Mouse (Mus musculus): ENCODE results near the gene Wdr49. TPM values are rescaled to one million over a fixed set of nuclear protein-coding genes. Genes with fewer than 3 reads are reported as not detected.
"Not testable (repeated sequence)": the region's sequence is repeated elsewhere in the genome, so short reads cannot be mapped to it uniquely, and the experiment has no call there.

Wdr49 gene
- polyA plus RNA-seq, 1 experiment from 2014 or later = not detected

DNA sequence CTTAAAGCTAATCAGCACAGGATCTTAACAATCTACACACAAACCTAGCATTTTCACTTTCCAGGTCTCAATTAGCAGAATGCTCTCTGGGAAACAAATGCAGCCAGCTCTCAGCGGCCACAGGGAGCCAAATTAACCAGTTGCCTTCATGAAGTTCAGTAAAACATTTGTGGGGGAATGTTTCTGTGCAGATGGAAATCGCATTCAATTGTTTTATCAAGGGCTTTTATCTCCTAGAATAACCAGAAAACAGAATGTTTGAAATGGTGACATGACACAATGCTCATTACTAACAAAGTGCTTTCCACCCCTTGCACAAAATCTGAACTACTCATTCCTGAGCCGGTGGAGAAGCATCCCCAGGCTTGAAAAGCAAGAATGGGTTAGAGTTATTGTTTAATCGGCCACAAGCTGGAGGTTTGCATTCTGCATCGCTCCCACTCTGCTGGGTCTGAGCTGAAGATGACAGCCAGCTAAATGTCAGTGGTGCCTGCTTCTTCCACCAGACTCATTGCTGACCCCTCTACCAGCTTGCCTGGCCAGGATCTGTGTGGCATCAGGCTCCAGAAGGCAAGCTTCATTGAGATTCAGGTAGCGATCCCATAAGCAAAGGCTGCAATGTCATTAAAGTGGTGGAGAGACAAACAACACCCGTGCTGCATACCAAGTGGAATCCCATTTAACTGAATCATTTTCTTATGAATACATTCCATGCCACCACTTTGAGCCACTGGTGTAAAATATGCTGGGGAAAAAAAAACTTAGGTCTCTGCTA lies 86.6 kb downstream of the Wdr49 start:
- no peak overlapping the region for H3K4me2 ChIP-seq (replicated peaks)
- H3K9ac ChIP-seq (replicated peaks) = no peak overlapping the region
- H3K4me1 ChIP-seq = peaks cover 9% of the 10 kb centered on the region; the same call in 1 of the 2 replicates
- peak overlapping the region; percentile 64; the same call in 1 of the 2 replicates for H3K27ac ChIP-seq (replicated peaks)
- no peaks in the 10 kb centered on the region for H3K9me3 ChIP-seq
- no peaks in the 10 kb centered on the region for H3K36me3 ChIP-seq
- peak; percentile 79 for ATAC-seq (ENCODE audit: low FRiP score, low read depth)
- WGBS = 59% methylated on average over 7 of the region's 7 CpGs
- H3K27me3 ChIP-seq = no peaks in the 10 kb centered on the region
- H3K4me3 ChIP-seq = no peak overlapping the region

DNA sequence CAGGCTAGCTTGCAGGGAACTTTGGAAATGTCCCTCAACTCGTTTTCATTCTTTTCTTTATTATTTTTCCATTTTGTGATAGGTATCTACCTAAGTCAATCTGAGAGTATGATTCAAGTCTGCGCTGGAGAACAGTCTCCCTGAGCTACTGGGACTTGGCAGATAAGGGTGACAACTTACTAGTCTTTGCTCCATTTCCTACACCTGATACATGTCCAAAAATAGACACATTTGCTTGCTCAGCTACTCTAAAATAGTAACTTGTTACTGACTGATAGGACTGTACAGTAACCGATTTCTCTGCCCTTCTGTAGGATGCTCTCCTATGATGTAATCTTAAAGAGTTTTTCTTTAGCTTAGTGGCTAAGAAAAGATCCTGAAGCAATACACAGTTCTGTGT lies 87.5 kb downstream of the Wdr49 start:
- WGBS = 77% methylated on average over 3 of the region's 3 CpGs
- Histone ChIP-seq H3K4me2 (replicated peaks) (no peak overlapping the region), H3K4me1 (peaks cover 9% of the 10 kb centered on the region; the same call in 1 of the 2 replicates), H3K27me3 (no peaks in the 10 kb centered on the region), H3K4me3 (no peak overlapping the region), H3K36me3 (no peaks in the 10 kb centered on the region), H3K27ac (replicated peaks) (no peak overlapping the region; the same call in 1 of the 2 replicates), H3K9me3 (no peaks in the 10 kb centered on the region), H3K9ac (replicated peaks) (no peak overlapping the region)
- ATAC-seq (ENCODE audit: low FRiP score, low read depth) = no peak

DNA sequence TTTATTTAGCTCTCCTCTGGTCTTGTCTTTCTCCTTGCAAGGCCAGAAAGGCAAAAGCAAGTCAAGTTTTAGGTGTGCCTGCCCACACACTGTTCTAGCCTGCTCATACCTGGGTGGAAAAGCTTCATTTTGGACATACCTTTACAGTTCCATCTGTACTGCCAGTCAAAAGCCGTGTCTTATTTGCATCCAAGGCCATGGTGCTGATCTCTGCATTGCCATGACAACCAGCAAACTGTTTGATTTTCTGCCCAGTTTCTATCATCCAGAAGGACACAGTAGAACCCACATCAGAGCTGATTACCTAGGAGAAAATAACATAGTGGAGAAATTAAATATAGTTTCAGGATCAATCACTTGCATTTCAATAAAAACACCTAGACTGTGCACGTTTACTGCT lies 100.2 kb downstream of the Wdr49 start:
- no peaks in the 10 kb centered on the region for H3K9me3 ChIP-seq
- no peak overlapping the region for H3K27ac ChIP-seq (replicated peaks)
- no peaks in the 10 kb centered on the region for H3K27me3 ChIP-seq
- H3K4me3 ChIP-seq = no peak overlapping the region
- WGBS = 70% methylated on average over 2 of the region's 2 CpGs
- H3K4me1 ChIP-seq = peaks cover 2% of the 10 kb centered on the region; the same call in 1 of the 2 replicates
- no peak overlapping the region for H3K9ac ChIP-seq (replicated peaks)
- peak; percentile 65; the same call in 1 of the 2 replicates for ATAC-seq (ENCODE audit: low FRiP score, low read depth)
- no peaks in the 10 kb centered on the region for H3K36me3 ChIP-seq
- H3K4me2 ChIP-seq (replicated peaks) = no peak overlapping the region

DNA sequence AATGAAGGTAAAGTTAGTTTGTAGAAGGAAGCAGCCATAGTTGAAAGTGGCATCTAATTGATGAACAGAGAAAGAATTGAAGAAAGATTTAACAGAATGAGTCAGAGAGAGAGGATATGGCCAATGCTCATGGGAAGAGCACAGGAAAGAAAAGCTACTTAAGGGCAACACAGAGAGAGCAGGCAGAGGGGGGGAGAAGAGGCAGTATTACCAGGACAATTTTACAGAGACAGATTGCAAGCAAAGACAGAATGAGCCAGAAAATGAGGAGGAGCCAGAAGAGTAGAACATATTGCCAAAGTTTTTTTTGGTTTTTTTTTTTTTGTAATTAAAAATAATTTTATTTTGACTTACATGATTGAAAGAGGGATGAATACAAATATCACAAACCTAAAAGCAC lies 128.0 kb downstream of the Wdr49 start:
- H3K36me3 ChIP-seq = no peaks in the 10 kb centered on the region
- H3K4me1 ChIP-seq = no peaks in the 10 kb centered on the region
- no peak for ATAC-seq (ENCODE audit: low FRiP score, low read depth)
- no peak overlapping the region for H3K27ac ChIP-seq (replicated peaks)
- H3K4me3 ChIP-seq = no peak overlapping the region
- H3K9me3 ChIP-seq = no peaks in the 10 kb centered on the region
- no peak overlapping the region for H3K9ac ChIP-seq (replicated peaks)
- no peak overlapping the region for H3K4me2 ChIP-seq (replicated peaks)
- no peaks in the 10 kb centered on the region for H3K27me3 ChIP-seq

DNA sequence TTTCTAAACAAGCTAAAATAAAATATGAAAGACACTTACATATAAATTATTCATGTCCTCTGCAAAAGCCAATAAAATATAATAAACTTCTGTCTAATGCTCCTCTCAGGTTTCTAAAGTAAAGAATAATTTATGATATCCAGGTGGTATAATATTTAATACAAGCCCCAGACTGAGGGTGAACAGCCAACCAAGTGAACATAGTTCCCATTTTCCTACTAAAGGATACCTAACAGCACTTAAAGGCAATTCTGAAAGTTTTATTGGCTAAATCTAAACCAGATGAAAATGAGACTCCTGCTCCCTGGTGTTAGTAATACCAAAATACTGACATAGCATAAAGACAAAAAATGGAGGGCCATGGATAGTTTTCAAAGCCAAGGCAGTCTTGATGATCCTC lies 144.8 kb downstream of the Wdr49 start:
- Histone ChIP-seq H3K9me3 (no peaks in the 10 kb centered on the region), H3K4me3 (no peak overlapping the region), H3K4me1 (no peaks in the 10 kb centered on the region), H3K27me3 (no peaks in the 10 kb centered on the region), H3K4me2 (replicated peaks) (no peak overlapping the region), H3K9ac (replicated peaks) (no peak overlapping the region), H3K27ac (replicated peaks) (no peak overlapping the region), H3K36me3 (no peaks in the 10 kb centered on the region)
- no peak for ATAC-seq (ENCODE audit: low FRiP score, low read depth)

DNA sequence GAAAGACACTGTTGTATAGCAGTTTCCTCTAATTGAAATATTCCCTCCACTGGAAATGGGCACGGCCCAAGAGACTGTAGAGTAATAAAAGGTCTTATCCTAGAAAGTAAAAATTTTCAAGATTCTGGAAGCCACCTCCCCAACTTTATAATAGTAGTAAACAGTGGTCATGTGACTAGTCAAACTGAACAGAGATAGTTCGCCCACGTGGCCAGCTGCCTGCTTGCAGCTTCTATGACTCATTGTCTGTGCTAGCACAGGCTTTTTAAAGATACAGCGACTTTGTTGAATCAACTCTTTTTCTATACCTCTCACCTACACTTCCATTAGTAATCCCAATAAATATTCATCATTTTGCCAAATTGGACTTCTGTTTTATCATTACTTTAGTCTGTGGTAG lies 161.0 kb downstream of the Wdr49 start:
- no peaks in the 10 kb centered on the region for H3K4me1 ChIP-seq
- no peaks in the 10 kb centered on the region for H3K36me3 ChIP-seq
- 84% methylated on average over 4 of the region's 4 CpGs for WGBS
- no peak overlapping the region for H3K9ac ChIP-seq (replicated peaks)
- H3K27me3 ChIP-seq = no peaks in the 10 kb centered on the region
- no peak for ATAC-seq (ENCODE audit: low FRiP score, low read depth)
- H3K9me3 ChIP-seq = no peaks in the 10 kb centered on the region
- no peak overlapping the region for H3K4me2 ChIP-seq (replicated peaks)
- H3K4me3 ChIP-seq = no peak overlapping the region
- H3K27ac ChIP-seq (replicated peaks) = no peak overlapping the region

DNA sequence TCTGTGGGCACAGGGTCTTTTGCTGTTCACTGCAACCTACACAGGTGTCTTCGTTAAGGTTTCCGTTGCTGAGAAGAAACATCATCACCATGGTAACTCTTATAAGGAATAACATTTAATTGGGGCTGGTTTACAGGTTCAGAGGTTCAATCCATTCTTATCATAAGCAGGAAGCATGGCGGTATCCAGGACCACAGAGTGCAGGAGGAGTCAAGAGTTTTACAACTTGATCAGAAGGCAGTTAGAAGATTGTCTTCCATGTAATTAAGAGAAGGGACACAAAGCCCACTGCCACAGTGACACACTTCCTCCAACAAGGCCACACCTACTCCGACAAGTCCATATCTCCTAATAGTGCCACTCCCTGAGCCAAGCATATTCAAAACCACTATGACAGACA lies 173.1 kb downstream of the Wdr49 start:
- Histone ChIP-seq H3K4me1 (no peaks in the 10 kb centered on the region), H3K27me3 (no peaks in the 10 kb centered on the region), H3K27ac (replicated peaks) (no peak overlapping the region), H3K36me3 (no peaks in the 10 kb centered on the region), H3K9ac (replicated peaks) (no peak overlapping the region), H3K9me3 (no peaks in the 10 kb centered on the region), H3K4me2 (replicated peaks) (no peak overlapping the region), H3K4me3 (no peak overlapping the region)
- ATAC-seq (ENCODE audit: low FRiP score, low read depth) = no peak
- 90% methylated on average over 4 of the region's 4 CpGs for WGBS

DNA sequence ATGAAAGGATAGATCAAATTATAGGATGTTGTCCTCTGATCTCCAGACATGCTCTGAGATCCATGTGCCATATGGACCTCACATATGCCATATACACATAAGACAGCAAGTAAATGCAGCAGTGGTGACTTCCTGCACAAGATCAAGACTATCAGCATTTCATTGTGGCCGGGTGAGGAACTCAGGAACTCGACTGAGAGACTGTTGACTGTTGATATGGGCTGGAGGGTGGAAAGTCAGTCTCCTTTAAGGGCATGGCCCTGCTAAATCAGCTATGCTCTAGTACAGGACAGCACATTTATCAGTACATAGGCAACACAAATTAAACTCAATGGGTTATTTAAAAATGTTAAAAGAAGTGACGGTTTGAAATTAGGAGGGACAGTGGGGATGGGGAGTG lies 173.7 kb downstream of the Wdr49 start:
- ATAC-seq (ENCODE audit: low FRiP score, low read depth) = no peak
- no peaks in the 10 kb centered on the region for H3K9me3 ChIP-seq
- H3K27me3 ChIP-seq = no peaks in the 10 kb centered on the region
- no peak overlapping the region for H3K9ac ChIP-seq (replicated peaks)
- 90% methylated on average over 3 of the region's 3 CpGs for WGBS
- H3K27ac ChIP-seq (replicated peaks) = no peak overlapping the region
- H3K4me1 ChIP-seq = no peaks in the 10 kb centered on the region
- no peak overlapping the region for H3K4me3 ChIP-seq
- no peaks in the 10 kb centered on the region for H3K36me3 ChIP-seq
- no peak overlapping the region for H3K4me2 ChIP-seq (replicated peaks)

DNA sequence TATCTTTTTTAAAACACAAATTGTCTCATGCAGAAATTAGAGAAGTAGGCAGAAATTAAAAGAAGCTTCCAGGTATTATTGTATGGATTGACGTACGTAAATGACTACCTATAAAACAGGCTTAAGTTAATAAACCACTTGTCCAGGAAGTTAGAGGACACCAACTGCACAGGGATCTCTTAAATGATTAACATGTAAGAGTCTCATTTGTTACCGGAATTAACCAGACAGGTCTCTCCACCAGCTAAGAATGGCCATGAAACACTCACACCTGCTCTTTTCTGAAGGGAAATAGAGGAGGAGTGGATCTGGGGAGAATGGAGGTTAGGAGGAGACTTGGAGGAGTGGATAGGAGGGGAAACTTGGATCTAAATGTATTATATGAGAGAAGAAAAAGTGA lies 176.4 kb downstream of the Wdr49 start:
- Histone ChIP-seq H3K4me2 (replicated peaks) (no peak overlapping the region), H3K27ac (replicated peaks) (no peak overlapping the region), H3K4me1 (no peaks in the 10 kb centered on the region), H3K27me3 (no peaks in the 10 kb centered on the region), H3K4me3 (no peak overlapping the region), H3K36me3 (no peaks in the 10 kb centered on the region), H3K9me3 (no peaks in the 10 kb centered on the region), H3K9ac (replicated peaks) (no peak overlapping the region)
- no peak for ATAC-seq (ENCODE audit: low FRiP score, low read depth)
- 89% methylated on average over 3 of the region's 3 CpGs for WGBS

DNA sequence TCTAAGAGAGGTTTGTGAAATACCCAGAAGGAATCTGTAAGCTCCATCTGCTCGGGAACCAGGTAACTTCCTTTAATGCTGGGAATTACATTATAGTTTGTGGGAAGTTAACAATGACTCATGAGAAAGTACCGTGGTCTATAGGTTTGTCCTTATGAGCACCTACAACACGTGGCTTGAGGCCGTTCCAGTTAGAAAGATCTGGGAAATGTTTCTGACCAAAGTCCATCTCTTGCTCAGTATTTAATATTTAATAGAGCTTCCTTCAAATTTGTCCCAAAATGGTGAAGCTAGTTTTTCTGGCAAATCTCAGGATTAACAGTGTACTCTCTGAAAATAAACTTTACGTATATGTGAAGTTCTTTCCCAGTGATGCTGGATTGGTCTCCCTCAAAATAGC lies 177.3 kb downstream of the Wdr49 start:
- no peak overlapping the region for H3K27ac ChIP-seq (replicated peaks)
- no peaks in the 10 kb centered on the region for H3K9me3 ChIP-seq
- no peaks in the 10 kb centered on the region for H3K36me3 ChIP-seq
- H3K4me1 ChIP-seq = no peaks in the 10 kb centered on the region
- ATAC-seq (ENCODE audit: low FRiP score, low read depth) = no peak
- WGBS = 94% methylated on average over 5 of the region's 5 CpGs
- H3K4me3 ChIP-seq = no peak overlapping the region
- no peak overlapping the region for H3K9ac ChIP-seq (replicated peaks)
- H3K4me2 ChIP-seq (replicated peaks) = no peak overlapping the region
- H3K27me3 ChIP-seq = no peaks in the 10 kb centered on the region

DNA sequence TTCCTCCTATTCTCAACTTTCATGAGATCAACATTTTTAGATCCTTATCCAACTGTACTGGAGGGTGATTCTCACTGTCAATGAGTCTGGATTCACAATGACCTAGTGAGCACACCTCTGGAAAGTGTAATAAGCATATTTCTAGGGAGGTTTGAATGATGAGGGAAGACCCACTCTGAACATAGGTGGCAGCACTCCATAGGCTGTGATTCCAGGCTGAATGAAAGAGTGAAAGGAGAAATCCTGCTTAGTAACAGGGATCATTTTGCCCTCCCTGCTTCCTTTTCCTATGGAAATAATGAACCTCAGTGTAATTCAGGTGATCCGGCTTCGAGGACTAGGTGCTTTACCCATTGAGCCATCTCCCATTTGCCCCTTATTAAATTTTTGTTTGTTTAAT lies 180.9 kb downstream of the Wdr49 start:
- 96% methylated on average over 2 of the region's 2 CpGs for WGBS
- H3K9me3 ChIP-seq = no peaks in the 10 kb centered on the region
- no peak overlapping the region for H3K9ac ChIP-seq (replicated peaks)
- H3K4me3 ChIP-seq = no peak overlapping the region
- H3K27ac ChIP-seq (replicated peaks) = no peak overlapping the region
- ATAC-seq (ENCODE audit: low FRiP score, low read depth) = no peak
- H3K27me3 ChIP-seq = no peaks in the 10 kb centered on the region
- peaks cover 6% of the 10 kb centered on the region; the same call in 1 of the 2 replicates for H3K4me1 ChIP-seq
- no peaks in the 10 kb centered on the region for H3K36me3 ChIP-seq
- H3K4me2 ChIP-seq (replicated peaks) = no peak overlapping the region

DNA sequence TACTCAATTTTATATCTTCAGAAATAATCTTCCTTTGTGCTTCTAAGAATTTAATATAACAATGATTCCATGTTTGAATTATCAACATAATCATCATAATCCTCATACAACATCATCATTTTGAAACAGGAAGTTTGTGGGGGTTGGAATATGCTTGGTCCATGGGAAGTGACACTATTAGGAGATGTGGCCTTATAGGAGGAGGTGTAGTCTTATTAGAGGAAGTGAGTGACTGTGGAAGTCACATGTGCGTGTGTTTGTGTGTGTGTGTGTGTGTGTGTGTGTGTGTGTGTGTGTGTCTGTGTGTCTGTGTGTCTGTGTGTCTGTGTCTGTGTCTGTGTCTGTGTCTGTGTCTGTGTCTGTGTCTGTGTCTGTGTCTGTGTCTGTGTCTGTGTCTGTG lies 182.5 kb downstream of the Wdr49 start:
- 91% methylated on average over 1 of the region's 1 CpGs for WGBS
- H3K27me3 ChIP-seq; H3K36me3 ChIP-seq; ATAC-seq (ENCODE audit: low FRiP score, low read depth); H3K4me3 ChIP-seq; H3K9ac ChIP-seq (replicated peaks); H3K4me1 ChIP-seq; H3K9me3 ChIP-seq; H3K4me2 ChIP-seq (replicated peaks); H3K27ac ChIP-seq (replicated peaks): not testable (repeated sequence)

DNA sequence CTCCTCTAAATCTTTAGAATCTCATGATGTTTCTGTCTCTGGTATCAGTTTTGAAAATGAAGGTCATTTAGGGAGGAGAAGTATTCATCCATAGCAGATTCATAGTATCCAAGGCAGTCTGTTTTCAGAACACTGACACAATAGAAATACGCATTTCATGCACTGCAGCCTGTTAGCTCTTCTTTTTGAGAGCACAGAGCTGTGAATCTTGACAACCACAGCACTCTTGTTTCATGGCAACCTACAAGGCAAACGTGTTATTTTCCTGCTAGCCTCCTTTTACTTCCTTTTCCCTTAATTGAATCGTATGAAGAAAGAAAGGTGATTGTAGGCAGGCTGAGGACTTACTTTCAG lies 184.2 kb downstream of the Wdr49 start:
- Histone ChIP-seq H3K4me1 (peaks cover 6% of the 10 kb centered on the region; the same call in 1 of the 2 replicates), H3K4me3 (no peak overlapping the region), H3K36me3 (no peaks in the 10 kb centered on the region), H3K9me3 (no peaks in the 10 kb centered on the region), H3K4me2 (replicated peaks) (no peak overlapping the region), H3K9ac (replicated peaks) (no peak overlapping the region), H3K27ac (replicated peaks) (no peak overlapping the region), H3K27me3 (no peaks in the 10 kb centered on the region)
- WGBS = 30% methylated on average over 3 of the region's 3 CpGs
- ATAC-seq (ENCODE audit: low FRiP score, low read depth) = no peak
